Mouse (Mus musculus) ES-E14 (cell line): Measurements from ENCODE around the gene Lmod1. TPM values are rescaled to one million over a fixed set of nuclear protein-coding genes. Genes with fewer than 3 reads are reported as not detected.
"Not testable (repeated sequence)": the region's sequence is repeated elsewhere in the genome, so short reads cannot be mapped to it uniquely, and the experiment has no call there.

Experiments
- DNase-seq: peaks from one replicate; pipeline ENCODE4 v3.0.0-alpha.2; 2013; ENCODE audit warnings: low read depth, low spot score
- H3K27ac ChIP-seq: 2 replicates; pipeline ENCODE4 v1.5.1; 2012; ENCODE audit warnings: low read depth, mild to moderate bottlenecking, low read length, moderate library complexity, mixed read lengths; ENCODE audit not compliant: poor library complexity, insufficient read depth, severe bottlenecking
- H3K36me3 ChIP-seq: 2 replicates; pipeline ENCODE4 v1.6.1; 2012; ENCODE audit warnings: mild to moderate bottlenecking, low read length, moderate library complexity, mixed read lengths; ENCODE audit not compliant: control insufficient read depth, poor library complexity, insufficient read depth, severe bottlenecking
- H3K4me1 ChIP-seq, 2 experiments: fragments of 150-350 bp in 1 of 2; sonication (generic) in 1 of 2; 2 replicates each; pipeline ENCODE4 v1.6.1; 2012; ENCODE audit warnings: low read length in 2 of 2, mild to moderate bottlenecking in 1 of 2, mixed read lengths in 1 of 2; ENCODE audit not compliant: control insufficient read depth in 2 of 2, insufficient read depth in 2 of 2, poor library complexity in 1 of 2
- H3K4me3 ChIP-seq, 2 experiments: fragments of 150-350 bp in 1 of 2; sonication (generic) in 1 of 2; 2 replicates each; pipeline ENCODE4 v1.5.1; 2012; ENCODE audit warnings: low read length in 2 of 2, low read depth in 1 of 2, mild to moderate bottlenecking in 1 of 2, mixed read lengths in 1 of 2; ENCODE audit not compliant: insufficient read depth in 1 of 2, poor library complexity in 1 of 2, severe bottlenecking in 1 of 2
- H3K9ac ChIP-seq: 2 replicates; pipeline ENCODE4 v1.6.1; 2012; ENCODE audit warnings: low read depth, mild to moderate bottlenecking, low read length, mixed read lengths; ENCODE audit not compliant: poor library complexity, insufficient read depth, severe bottlenecking
- H3K9me3 ChIP-seq: fragments of 150-350 bp; sonication (generic); 2 replicates; pipeline ENCODE4 v1.6.1; 2012; ENCODE audit warnings: low read depth, mild to moderate bottlenecking, low read length; ENCODE audit not compliant: control insufficient read depth, insufficient read depth
- CHD2 ChIP-seq: IDR thresholded peaks from 2 replicates; pipeline ENCODE4 v1.6.1; 2014; ENCODE audit warnings: mild to moderate bottlenecking, low read depth, low read length, inconsistent platforms
- HCFC1 ChIP-seq: IDR thresholded peaks from 2 replicates; pipeline ENCODE4 v1.6.1; 2012; ENCODE audit warnings: low read length, inconsistent platforms, borderline replicate concordance; ENCODE audit not compliant: insufficient read depth
- MAFK ChIP-seq: IDR thresholded peaks from 2 replicates; pipeline ENCODE4 v1.6.1; 2014; ENCODE audit warnings: mild to moderate bottlenecking, low read depth, low read length, inconsistent platforms; ENCODE audit not compliant: insufficient read depth
- ZC3H11A ChIP-seq: IDR thresholded peaks from 2 replicates; pipeline ENCODE4 v1.6.1; 2012; ENCODE audit warnings: low read depth, mild to moderate bottlenecking, inconsistent platforms, low read length, borderline replicate concordance
- ZNF384 ChIP-seq: IDR thresholded peaks from 2 replicates; pipeline ENCODE4 v1.6.1; 2012; ENCODE audit warnings: low read depth, low read length, inconsistent platforms
- in situ Hi-C, 2 experiments: fragments of 600-800 bp; cut with MboI; formaldehyde crosslinking; loops; one replicate each; pipeline ENCODE4 v1.15.1; 2025; ENCODE audit warnings: low sequenced_read_pairs in 2 of 2, inconsistent platforms in 1 of 2; ENCODE audit not compliant: unreplicated experiment in 2 of 2
- total RNA-seq: library from RNA; depleted of rRNA; stranded (reverse); fragments of 300-350 nt; gene quantifications from 2 replicates; pipeline ENCODE4 v1.2.3, GENCODE M21; 2012

Gene Lmod1
- total RNA-seq, 1 experiment = 2.6 TPM

GRCm38 (mm10) chr1:135380071-135380991 lies 55.7 kb downstream of the Lmod1 start:
- H3K36me3 ChIP-seq = peaks cover 6% of the 10 kb centered on the region
- no peak for TF ChIP-seq ZC3H11A
- TF ChIP-seq HCFC1 = no peak
- no peak for TF ChIP-seq CHD2
- no peak for TF ChIP-seq MAFK
- TF ChIP-seq ZNF384 = no peak
- in situ Hi-C loops = no loop called here
- no peak for DNase-seq
- no peaks in the 10 kb centered on the region for H3K9me3 ChIP-seq
- no peak overlapping the region for H3K4me3 ChIP-seq
- H3K9ac ChIP-seq = no peak overlapping the region
- H3K27ac ChIP-seq = no peak overlapping the region
- peaks cover 0 to under 1% of the 10 kb centered on the region in 2 experiments; a peak in 1 of 4 replicates for H3K4me1 ChIP-seq

GRCm38 (mm10) chr1:135381560-135381959 lies 57.0 kb downstream of the Lmod1 start:
- DNase-seq, H3K9me3 ChIP-seq, H3K9ac ChIP-seq, H3K4me1 ChIP-seq, H3K27ac ChIP-seq, in situ Hi-C loops, H3K4me3 ChIP-seq: not testable (repeated sequence)
- peaks cover 16% of the 10 kb centered on the region for H3K36me3 ChIP-seq

GRCm38 (mm10) chr1:135384171-135384570 lies 59.6 kb downstream of the Lmod1 start:
- no peak overlapping the region for H3K9ac ChIP-seq
- no peaks in the 10 kb centered on the region for H3K9me3 ChIP-seq
- no peak overlapping the region for H3K4me3 ChIP-seq
- DNase-seq = no peak
- in situ Hi-C loops = no loop called here
- no peak for TF ChIP-seq ZNF384
- TF ChIP-seq MAFK = no peak
- TF ChIP-seq CHD2 = no peak
- no peak for TF ChIP-seq HCFC1
- TF ChIP-seq ZC3H11A = no peak
- H3K36me3 ChIP-seq = peaks cover 38% of the 10 kb centered on the region
- no peaks in the 10 kb centered on the region for H3K4me1 ChIP-seq
- H3K27ac ChIP-seq = no peak overlapping the region

- TF ChIP-seq ZC3H11A (no peak), HCFC1 (no peak), CHD2 (no peak), MAFK (no peak), ZNF384 (no peak)
- in situ Hi-C loops = no loop called here
- Histone ChIP-seq H3K4me3 (no peak overlapping the region), H3K27ac (no peak overlapping the region), H3K9me3 (no peaks in the 10 kb centered on the region), H3K9ac (no peak overlapping the region), H3K4me1 (no peaks in the 10 kb centered on the region), H3K36me3 (peaks cover 42% of the 10 kb centered on the region)
- no peak for DNase-seq
These were observed 60.6 kb downstream of the Lmod1 start for GRCm38 (mm10) chr1:135385161-135385560.

- Histone ChIP-seq H3K36me3 (peaks cover 21% of the 10 kb centered on the region), H3K4me1 (no peaks in the 10 kb centered on the region)
These were observed 74.9 kb downstream of the Lmod1 start for GRCm38 (mm10) chr1:135399466-135399865.

More at GRCm38 (mm10) chr1:135399466-135399865, 74.9 kb downstream of the Lmod1 start:
- Histone ChIP-seq H3K9ac (no peak overlapping the region), H3K4me3 (no peak overlapping the region), H3K27ac (no peak overlapping the region), H3K9me3 (no peaks in the 10 kb centered on the region)
- in situ Hi-C loops = no loop called here
- TF ChIP-seq CHD2 = no peak
- TF ChIP-seq MAFK = no peak
- TF ChIP-seq ZNF384 = no peak
- TF ChIP-seq ZC3H11A = no peak
- TF ChIP-seq HCFC1 = no peak
- DNase-seq = no peak
